Mouse (Mus musculus): ENCODE results near the gene Ptpra.

Gene Ptpra

DNA sequence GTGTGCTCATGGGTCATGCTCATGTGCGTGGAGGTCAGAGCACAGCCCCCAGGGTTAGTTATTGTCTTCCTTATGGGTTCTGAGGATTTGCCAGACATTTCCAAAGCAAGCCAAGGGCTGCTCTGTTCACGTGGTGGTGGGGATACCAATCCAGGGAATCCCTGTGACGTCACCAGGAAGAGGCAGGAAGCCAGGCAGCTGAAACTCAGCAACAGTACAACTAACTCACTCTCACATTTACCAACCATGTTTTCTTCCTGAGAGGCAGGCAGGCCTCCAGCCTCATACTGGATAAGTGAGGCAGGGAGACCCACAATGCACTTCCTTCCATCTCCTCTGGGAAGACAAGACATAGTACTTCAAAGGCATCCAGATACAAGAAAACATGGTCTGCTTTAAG lies 148.3 kb downstream of the Ptpra start:
- DNase-seq (ENCODE audit: low spot score): no peak

DNA sequence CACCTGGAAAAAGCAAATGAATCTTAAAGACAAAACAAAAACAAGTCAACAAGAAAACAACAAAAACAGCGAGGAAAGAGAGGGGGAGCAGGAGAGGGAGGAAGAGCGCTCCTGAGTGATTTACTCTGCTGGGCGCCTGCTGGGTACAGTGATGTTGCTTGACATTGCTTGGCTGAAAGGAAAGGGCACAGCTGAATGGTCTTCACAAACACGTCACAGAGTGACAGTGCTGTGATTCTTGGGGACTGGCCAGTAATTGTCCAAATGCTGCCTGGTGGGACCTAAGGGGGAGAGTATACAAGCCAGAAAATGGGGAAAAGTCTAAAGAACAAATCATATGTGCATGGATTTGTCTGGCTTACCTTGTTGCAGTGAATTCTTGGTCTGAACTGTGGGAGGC lies 152.1 kb downstream of the Ptpra start:
- DNase-seq (ENCODE audit: low spot score): no peak
